Mouse (Mus musculus): ENCODE results near the gene Des. TPM values are rescaled to one million over a fixed set of nuclear protein-coding genes. Genes with fewer than 3 reads are reported as not detected.

Gene Des
- polyA plus RNA-seq, 1 experiment from 2014 or later = 5.1 TPM

DNA sequence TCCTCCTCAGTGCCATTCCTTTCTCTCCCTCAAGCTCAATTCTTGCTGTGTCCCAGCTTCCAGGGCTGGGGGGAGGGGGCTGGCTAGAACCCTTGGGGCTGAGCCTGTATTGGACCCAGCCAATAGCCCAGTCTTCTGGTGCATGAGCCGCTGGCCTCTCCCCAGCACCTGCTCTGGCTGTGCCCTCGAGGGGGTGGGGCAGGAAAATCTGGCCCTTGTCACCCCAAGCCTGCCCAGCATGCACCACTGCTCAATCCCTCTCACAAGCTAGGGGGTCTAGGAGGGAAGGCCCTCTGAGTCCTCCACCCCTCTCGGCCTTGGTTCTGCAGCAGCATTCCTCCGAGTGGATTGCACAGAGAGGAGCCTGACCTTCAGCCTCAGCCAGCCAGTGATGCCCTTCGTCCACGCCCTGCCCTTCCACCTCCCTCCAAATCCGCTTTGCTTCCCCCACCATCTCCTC is 27.4 kb downstream of the Des start:
- H3K4me2 ChIP-seq = no peak overlapping the region
- 25% methylated on average over 7 of the region's 7 CpGs for WGBS (ENCODE audit: insufficient replicate concordance)
- H3K27me3 ChIP-seq = peaks cover 97% of the 10 kb centered on the region
- H3K4me1 ChIP-seq (replicated peaks) = peaks cover 4% of the 10 kb centered on the region; the same call in 1 of the 2 replicates
- H3K4me3 ChIP-seq (replicated peaks) = peak overlapping the region; percentile 12; the same call in 1 of the 2 replicates
- H3K9ac ChIP-seq = no peak overlapping the region
- H3K9me3 ChIP-seq (replicated peaks) = no peaks in the 10 kb centered on the region
- no peak for ATAC-seq (ENCODE audit: low read depth)
- no peak overlapping the region for H3K27ac ChIP-seq
- H3K36me3 ChIP-seq = no peaks in the 10 kb centered on the region
- DNase-seq = no peak

DNA sequence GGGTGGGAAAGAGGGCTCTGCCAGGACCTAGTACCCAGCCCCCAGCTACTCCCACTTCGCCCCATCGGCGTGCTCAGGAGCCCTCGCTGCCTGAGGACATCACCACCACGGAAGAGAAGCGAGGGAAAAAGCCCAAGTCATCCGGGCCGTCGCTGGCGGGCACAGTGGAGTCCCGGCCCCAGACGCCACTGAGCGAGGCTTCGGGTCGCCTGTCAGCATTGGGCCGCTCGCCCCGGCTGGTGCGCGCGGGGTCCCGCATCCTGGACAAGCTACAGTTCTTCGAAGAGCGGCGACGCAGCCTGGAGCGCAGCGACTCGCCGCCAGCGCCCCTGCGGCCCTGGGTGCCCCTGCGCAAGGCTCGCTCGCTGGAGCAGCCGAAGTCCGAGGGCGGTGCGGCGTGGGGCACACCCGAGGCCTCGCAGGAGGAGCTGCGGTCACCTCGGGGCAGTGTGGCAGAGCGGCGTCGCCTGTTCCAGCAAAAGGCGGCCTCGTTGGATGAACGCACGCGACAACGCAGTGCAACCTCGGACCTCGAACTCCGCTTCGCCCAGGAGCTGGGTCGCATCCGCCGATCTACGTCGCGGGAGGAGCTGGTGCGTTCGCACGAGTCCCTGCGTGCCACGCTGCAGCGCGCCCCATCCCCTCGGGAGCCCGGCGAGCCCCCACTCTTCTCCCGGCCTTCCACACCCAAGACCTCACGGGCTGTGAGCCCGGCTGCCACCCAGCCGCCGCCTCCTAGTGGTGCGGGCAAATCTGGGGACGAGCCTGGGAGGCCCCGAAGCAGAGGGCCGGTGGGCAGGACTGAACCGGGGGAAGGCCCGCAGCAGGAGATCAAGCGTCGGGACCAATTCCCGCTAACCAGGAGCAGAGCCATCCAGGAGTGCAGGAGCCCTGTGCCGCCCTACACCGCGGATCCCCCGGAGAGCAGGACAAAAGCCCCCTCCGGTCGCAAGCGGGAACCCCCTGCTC is 28.1 kb downstream of the Des start:
- Histone ChIP-seq H3K27ac (no peak overlapping the region), H3K36me3 (no peaks in the 10 kb centered on the region), H3K4me3 (replicated peaks) (peak overlapping the region; percentile 12), H3K9ac (no peak overlapping the region), H3K9me3 (replicated peaks) (no peaks in the 10 kb centered on the region), H3K4me1 (replicated peaks) (peaks cover 3% of the 10 kb centered on the region; the same call in 1 of the 2 replicates), H3K4me2 (peak overlapping the region; percentile 26), H3K27me3 (peaks cover 97% of the 10 kb centered on the region)
- WGBS (ENCODE audit: insufficient replicate concordance) = 6% methylated on average over 94 of the region's 94 CpGs
- no peak for DNase-seq
- 0 out of 2 replicates have a peak, but pooled peaks have one; percentile 18 for ATAC-seq (ENCODE audit: low read depth)

DNA sequence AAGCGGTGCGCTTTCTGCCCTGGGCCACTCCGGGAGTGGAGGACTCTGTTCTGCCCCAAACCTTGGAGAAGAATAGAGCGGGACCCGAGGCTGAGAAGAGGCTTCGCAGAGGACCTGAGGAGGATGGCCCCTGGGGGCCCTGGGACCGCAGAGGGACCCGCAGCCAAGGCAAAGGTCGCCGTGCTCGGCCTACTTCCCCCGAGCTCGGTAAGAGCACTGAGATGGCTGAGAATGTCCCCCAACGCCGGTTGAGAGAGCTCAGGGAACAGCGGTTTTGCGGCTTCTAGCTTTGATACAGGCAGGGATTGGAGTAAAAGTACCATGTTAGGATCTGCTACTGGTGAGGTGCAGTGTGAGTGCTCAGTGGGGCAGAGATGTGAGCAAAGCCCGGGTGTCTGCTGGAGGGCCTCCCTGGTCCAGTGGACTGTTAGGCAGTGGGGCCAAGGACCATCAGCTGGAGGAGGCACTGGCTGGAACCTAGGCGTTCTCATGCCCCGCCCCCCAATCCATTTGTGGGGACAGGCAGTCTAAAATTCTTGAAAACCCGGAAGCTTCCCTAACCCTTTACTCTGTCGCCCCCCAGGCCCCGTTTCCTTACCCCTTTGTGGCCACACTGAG is 28.9 kb downstream of the Des start:
- Histone ChIP-seq H3K36me3 (no peaks in the 10 kb centered on the region), H3K9ac (no peak overlapping the region), H3K27me3 (peaks cover 97% of the 10 kb centered on the region), H3K27ac (no peak overlapping the region), H3K4me2 (no peak overlapping the region), H3K9me3 (replicated peaks) (no peaks in the 10 kb centered on the region), H3K4me3 (replicated peaks) (no peak overlapping the region), H3K4me1 (replicated peaks) (peaks cover 3% of the 10 kb centered on the region; the same call in 1 of the 2 replicates)
- ATAC-seq (ENCODE audit: low read depth) = no peak
- no peak for DNase-seq
- WGBS (ENCODE audit: insufficient replicate concordance) = 15% methylated on average over 23 of the region's 23 CpGs

DNA sequence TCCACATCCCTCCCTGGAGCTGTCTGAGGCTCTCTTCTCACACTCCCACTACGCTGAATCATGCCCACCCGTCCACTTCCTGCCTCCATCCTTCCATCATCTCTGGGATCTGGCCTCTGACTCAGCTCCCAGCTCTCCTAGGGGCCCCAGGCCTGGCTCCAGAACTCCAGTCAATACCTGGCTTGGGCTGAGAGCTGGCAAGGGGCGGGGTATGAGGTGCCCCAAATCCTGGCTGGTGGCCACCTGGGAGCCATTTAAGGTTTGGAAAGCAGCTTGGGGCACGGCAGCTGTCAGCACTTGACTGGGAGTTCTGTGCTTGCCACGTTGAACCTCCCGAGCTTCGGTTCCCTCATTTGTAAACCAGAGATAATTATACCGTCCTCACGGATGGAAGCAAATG is 33.0 kb downstream of the Des start:
- peaks cover 3% of the 10 kb centered on the region; the same call in 1 of the 2 replicates for H3K4me1 ChIP-seq (replicated peaks)
- H3K36me3 ChIP-seq = no peaks in the 10 kb centered on the region
- H3K27me3 ChIP-seq = peaks cover 56% of the 10 kb centered on the region
- 51% methylated on average over 9 of the region's 9 CpGs for WGBS (ENCODE audit: insufficient replicate concordance)
- H3K4me2 ChIP-seq = no peak overlapping the region
- no peak overlapping the region for H3K27ac ChIP-seq
- ATAC-seq (ENCODE audit: low read depth) = no peak
- H3K4me3 ChIP-seq (replicated peaks) = no peak overlapping the region
- H3K9me3 ChIP-seq (replicated peaks) = no peaks in the 10 kb centered on the region
- no peak overlapping the region for H3K9ac ChIP-seq
- no peak for DNase-seq

DNA sequence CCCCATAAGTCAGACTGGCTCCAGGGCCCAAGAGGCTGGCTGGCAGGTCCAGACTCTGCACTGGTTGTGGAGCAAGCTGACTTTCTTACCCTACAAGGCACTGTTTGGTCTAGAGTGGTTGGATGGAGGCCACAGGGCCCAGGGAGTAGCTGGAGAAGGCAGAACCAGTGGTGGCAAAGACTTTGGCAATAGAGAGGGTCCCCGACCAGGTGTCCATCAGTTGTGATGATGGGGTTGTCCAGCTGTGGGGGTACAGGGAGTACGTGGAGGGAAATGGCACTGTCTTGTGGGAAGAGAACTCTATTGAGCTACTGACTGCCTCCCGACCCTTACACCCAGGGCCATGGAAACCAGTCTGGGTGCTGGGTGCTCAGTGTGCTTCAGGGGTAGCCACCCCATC is 33.7 kb downstream of the Des start:
- no peak overlapping the region for H3K9ac ChIP-seq
- 44% methylated on average over 3 of the region's 3 CpGs for WGBS (ENCODE audit: insufficient replicate concordance)
- no peak overlapping the region for H3K27ac ChIP-seq
- H3K4me3 ChIP-seq (replicated peaks) = no peak overlapping the region
- no peak for DNase-seq
- ATAC-seq (ENCODE audit: low read depth) = no peak
- H3K4me1 ChIP-seq (replicated peaks) = peaks cover under 1% of the 10 kb centered on the region
- no peaks in the 10 kb centered on the region for H3K9me3 ChIP-seq (replicated peaks)
- H3K36me3 ChIP-seq = no peaks in the 10 kb centered on the region
- H3K4me2 ChIP-seq = no peak overlapping the region
- H3K27me3 ChIP-seq = peaks cover 49% of the 10 kb centered on the region

DNA sequence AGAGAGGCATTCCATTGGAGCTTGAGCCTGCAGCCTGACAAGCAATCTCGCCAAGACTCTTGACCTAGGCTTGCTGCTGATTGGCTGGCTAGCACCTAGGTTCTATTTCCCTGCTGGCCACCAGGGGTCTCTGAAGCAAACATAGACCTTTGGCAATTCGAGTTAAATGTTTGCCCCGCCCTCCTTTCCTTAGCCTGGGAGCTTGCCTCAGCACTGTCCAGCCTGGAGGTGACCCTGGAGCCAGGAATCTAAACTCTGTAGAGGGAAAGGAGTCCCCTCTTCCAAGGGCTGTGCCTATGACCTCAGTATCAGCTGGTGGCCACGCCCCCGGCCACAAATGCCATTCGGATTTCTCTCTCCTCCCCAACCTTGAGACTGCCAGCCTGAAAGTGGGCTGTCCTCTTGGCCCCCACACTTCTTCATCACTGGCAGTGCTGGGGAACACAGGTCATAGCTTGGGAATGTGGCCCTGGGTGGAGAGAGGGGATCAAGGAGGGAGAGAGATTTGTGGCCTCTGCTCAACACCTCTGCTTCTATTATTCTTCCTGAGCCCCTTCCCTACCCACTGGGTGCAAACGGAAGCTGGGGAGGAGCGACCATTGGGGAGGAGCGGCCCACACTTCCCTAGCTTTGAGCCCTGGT is 38.8 kb downstream of the Des start:
- H3K4me1 ChIP-seq (replicated peaks) = peaks cover 19% of the 10 kb centered on the region
- H3K4me2 ChIP-seq = no peak overlapping the region
- no peaks in the 10 kb centered on the region for H3K36me3 ChIP-seq
- WGBS (ENCODE audit: insufficient replicate concordance) = 10% methylated on average over 9 of the region's 9 CpGs
- DNase-seq (peak; percentile 49), ATAC-seq (ENCODE audit: low read depth) (peak; percentile 63)
- peak overlapping the region; percentile 34; the same call in 1 of the 2 replicates for H3K27ac ChIP-seq
- H3K9ac ChIP-seq = no peak overlapping the region
- peaks cover 2% of the 10 kb centered on the region; the same call in 1 of the 2 replicates for H3K27me3 ChIP-seq
- H3K4me3 ChIP-seq (replicated peaks) = no peak overlapping the region
- no peaks in the 10 kb centered on the region for H3K9me3 ChIP-seq (replicated peaks)

DNA sequence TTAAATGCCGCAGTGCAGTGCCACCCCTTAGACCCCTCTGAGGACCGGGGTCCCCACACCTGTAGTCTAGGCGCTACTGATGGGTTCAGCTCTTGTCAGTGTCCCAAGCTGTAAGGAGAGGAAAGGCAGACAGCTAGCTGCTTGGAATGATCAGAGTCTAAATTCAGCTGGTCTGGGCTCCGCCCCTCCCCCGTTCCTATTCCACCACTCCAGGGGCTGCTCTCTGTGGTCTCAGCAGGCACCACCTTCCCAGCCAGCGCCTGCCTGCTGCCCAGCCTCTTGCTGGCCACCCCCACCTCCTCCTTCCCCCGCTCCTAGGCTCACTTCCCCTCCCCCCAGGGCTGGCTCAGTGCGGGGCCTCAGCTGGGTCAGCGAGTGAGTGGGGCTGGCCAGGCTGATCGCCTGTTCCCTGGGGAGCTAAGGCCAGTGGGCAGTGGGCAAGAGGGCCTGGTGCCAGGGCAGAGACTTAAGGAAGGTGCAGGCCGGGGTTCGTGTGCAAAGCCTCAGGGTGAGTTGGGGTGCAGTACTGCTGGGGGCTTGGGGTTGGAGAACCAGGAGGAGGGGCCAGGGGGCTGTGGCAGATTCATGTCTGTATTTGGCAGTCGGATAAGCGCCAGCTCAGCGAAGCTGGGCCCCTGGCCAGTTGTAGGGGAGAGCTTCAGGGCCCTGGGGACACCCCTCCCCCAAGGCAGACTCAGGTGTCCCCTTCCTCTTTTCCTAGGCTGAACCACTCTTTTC is 39.8 kb downstream of the Des start:
- peak overlapping the region; percentile 34; the same call in 1 of the 2 replicates for H3K27ac ChIP-seq
- H3K4me3 ChIP-seq (replicated peaks) = peak overlapping the region; percentile 21
- DNase-seq = no peak
- 9% methylated on average over 14 of the region's 15 CpGs for WGBS (ENCODE audit: insufficient replicate concordance)
- H3K4me1 ChIP-seq (replicated peaks) = peaks cover 19% of the 10 kb centered on the region
- no peaks in the 10 kb centered on the region for H3K27me3 ChIP-seq
- no peak overlapping the region for H3K9ac ChIP-seq
- no peaks in the 10 kb centered on the region for H3K9me3 ChIP-seq (replicated peaks)
- no peaks in the 10 kb centered on the region for H3K36me3 ChIP-seq
- peak overlapping the region; percentile 42 for H3K4me2 ChIP-seq
- ATAC-seq (ENCODE audit: low read depth) = peak; percentile 62

DNA sequence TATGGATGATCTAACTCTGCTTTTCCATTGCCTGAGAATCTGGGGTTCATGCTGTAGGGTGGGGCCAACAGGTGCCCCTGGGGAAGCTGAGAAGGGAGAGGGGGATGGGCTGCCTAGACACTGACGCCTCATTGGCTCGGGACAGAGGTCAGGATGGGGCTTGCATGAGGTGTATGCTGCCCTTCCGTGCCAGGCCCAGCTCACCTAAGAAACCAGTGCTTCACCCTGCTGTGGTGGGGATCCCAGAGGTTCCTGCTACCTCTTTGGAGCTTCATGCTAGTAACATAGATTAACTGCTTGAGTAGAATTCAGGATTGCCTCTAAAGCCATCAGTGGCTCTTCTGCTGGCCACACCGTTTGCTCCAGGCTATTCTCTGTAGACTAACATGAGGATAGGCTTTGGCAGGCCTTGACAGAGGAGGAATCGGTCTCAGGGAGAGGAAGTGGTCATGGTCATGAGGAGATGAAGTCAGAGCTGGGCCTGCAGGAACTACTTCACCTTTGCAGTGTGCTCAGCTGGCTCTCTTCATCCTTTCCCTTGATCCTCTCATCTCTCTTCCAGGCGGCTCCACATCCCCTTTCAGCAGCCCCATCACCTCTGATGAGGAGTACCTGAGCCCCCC is 40.5 kb downstream of the Des start:
- peak overlapping the region; percentile 42 for H3K4me2 ChIP-seq
- no peaks in the 10 kb centered on the region for H3K27me3 ChIP-seq
- H3K4me1 ChIP-seq (replicated peaks) = peaks cover 19% of the 10 kb centered on the region
- no peak for DNase-seq
- 22% methylated on average over 6 of the region's 6 CpGs for WGBS (ENCODE audit: insufficient replicate concordance)
- H3K9me3 ChIP-seq (replicated peaks) = no peaks in the 10 kb centered on the region
- no peak overlapping the region for H3K27ac ChIP-seq
- no peak overlapping the region for H3K9ac ChIP-seq
- 0 out of 2 replicates have a peak, but pooled peaks have one; percentile 19 for ATAC-seq (ENCODE audit: low read depth)
- H3K36me3 ChIP-seq = no peaks in the 10 kb centered on the region
- H3K4me3 ChIP-seq (replicated peaks) = peak overlapping the region; percentile 21; the same call in 1 of the 2 replicates

DNA sequence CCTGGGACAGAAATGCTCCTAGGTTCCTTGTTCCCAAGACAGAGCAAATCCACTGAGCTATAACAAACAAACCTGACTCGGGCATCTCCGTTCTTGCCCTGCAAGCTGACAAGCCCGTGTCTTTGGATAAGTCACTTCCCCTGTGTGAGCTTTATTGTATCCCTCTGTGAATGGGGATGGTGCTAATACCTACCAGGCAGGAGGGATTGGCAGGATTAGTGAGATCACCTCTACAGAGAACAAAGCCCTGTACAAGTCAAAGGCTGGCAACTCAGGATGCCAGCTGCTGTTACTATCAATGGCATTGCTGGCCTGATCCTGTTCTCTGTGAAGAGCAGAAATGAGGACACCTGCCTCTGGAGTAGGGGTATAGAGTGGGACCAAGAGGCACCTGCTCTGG is 45.4 kb downstream of the Des start:
- H3K27ac ChIP-seq = no peak overlapping the region
- ATAC-seq (ENCODE audit: low read depth) (no peak), DNase-seq (no peak)
- 76% methylated on average over 3 of the region's 3 CpGs for WGBS (ENCODE audit: insufficient replicate concordance)
- H3K36me3 ChIP-seq = no peaks in the 10 kb centered on the region
- peaks cover 2% of the 10 kb centered on the region; the same call in 1 of the 2 replicates for H3K4me1 ChIP-seq (replicated peaks)
- H3K27me3 ChIP-seq = no peaks in the 10 kb centered on the region
- no peak overlapping the region for H3K4me2 ChIP-seq
- no peak overlapping the region for H3K9ac ChIP-seq
- H3K9me3 ChIP-seq (replicated peaks) = no peaks in the 10 kb centered on the region
- H3K4me3 ChIP-seq (replicated peaks) = no peak overlapping the region

DNA sequence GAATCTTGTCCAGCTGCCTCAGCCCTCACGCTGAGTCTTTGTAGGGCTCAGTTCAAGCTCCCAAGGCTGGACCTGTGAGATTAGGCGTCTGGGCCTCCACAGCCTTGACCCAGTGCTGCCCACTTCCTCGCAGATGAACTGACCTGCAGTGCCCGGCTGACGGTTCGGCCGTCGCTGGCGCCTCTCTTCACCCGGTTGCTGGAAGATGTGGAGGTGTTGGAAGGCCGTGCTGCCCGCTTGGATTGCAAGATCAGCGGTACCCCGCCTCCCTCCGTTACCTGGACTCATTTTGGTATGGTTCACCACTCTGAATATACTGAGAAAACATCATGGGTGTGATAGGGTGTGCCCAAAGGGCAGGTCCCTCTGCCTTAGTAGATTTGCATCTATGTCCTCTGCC is 46.0 kb downstream of the Des start:
- H3K36me3 ChIP-seq = no peaks in the 10 kb centered on the region
- no peak overlapping the region for H3K9ac ChIP-seq
- WGBS (ENCODE audit: insufficient replicate concordance) = 82% methylated on average over 15 of the region's 15 CpGs
- no peak overlapping the region for H3K4me2 ChIP-seq
- no peak overlapping the region for H3K4me3 ChIP-seq (replicated peaks)
- DNase-seq = no peak
- H3K27me3 ChIP-seq = no peaks in the 10 kb centered on the region
- H3K4me1 ChIP-seq (replicated peaks) = no peaks in the 10 kb centered on the region
- H3K27ac ChIP-seq = no peak overlapping the region
- H3K9me3 ChIP-seq (replicated peaks) = no peaks in the 10 kb centered on the region
- ATAC-seq (ENCODE audit: low read depth) = no peak
